Mouse (Mus musculus) heart, postnatal 0 days (tissue): ENCODE results near the gene Snx5. TPM values are rescaled to one million over a fixed set of nuclear protein-coding genes. Genes with fewer than 3 reads are reported as not detected.

Experiments used
- ATAC-seq: fragments of 200-750 bp; cut with Nextera tagmentation; 2 replicates; pipeline ENCODE4 v1.8.0; 2017; ENCODE audit warnings: low read depth, moderate number of reproducible peaks, moderate library complexity; ENCODE audit not compliant: insufficient read depth
- DNase-seq: peaks from one replicate; pipeline ENCODE4 v3.0.0-alpha.2; 2016; ENCODE audit warnings: low spot score
- H3K27ac ChIP-seq: fragments of 300-500 bp; sonication (generic); 2 replicates; pipeline ENCODE4 v1.5.1; 2014; ENCODE audit warnings: low read depth, mild to moderate bottlenecking
- H3K27me3 ChIP-seq: fragments of 300-500 bp; sonication (generic); 2 replicates; pipeline ENCODE4 v1.6.1; 2014; ENCODE audit warnings: low read length, mixed read lengths; ENCODE audit not compliant: control insufficient read depth, insufficient read depth
- H3K36me3 ChIP-seq: fragments of 300-500 bp; sonication (generic); replicated peaks from 2 replicates; pipeline ENCODE4 v1.6.1; 2014; ENCODE audit warnings: low read length, mixed read lengths; ENCODE audit not compliant: control insufficient read depth, insufficient read depth
- H3K4me1 ChIP-seq: fragments of 300-500 bp; sonication (generic); 2 replicates; pipeline ENCODE4 v1.6.1; 2014; ENCODE audit warnings: antibody characterized with exemption; ENCODE audit not compliant: control insufficient read depth, insufficient read depth
- H3K4me2 ChIP-seq: fragments of 300-500 bp; sonication (generic); 2 replicates; pipeline ENCODE4 v1.6.1; 2014; ENCODE audit warnings: low read depth, mild to moderate bottlenecking, low read length, moderate library complexity
- H3K4me3 ChIP-seq: fragments of 300-500 bp; sonication (generic); 2 replicates; pipeline ENCODE4 v1.5.1; 2014; ENCODE audit warnings: low read depth, low read length
- H3K9ac ChIP-seq: fragments of 300-500 bp; sonication (generic); replicated peaks from 2 replicates; pipeline ENCODE4 v1.6.1; 2014; ENCODE audit warnings: low read depth, low read length, mixed read lengths
- H3K9me3 ChIP-seq: fragments of 300-500 bp; sonication (generic); replicated peaks from 2 replicates; pipeline ENCODE4 v1.6.1; 2016; ENCODE audit warnings: low read length; ENCODE audit not compliant: control insufficient read depth
- CTCF ChIP-seq: IDR thresholded peaks from 2 replicates; pipeline ENCODE4 v1.5.1; 2016; ENCODE audit warnings: antibody characterized with exemption, control low read depth, low read depth
- EP300 ChIP-seq: IDR thresholded peaks from 2 replicates; pipeline ENCODE4 v1.6.1; 2016; ENCODE audit warnings: antibody characterized with exemption, low read depth
- WGBS: fragments of 180-500 bp; shearing (Covaris S2); extraction: QIAGEN DNeasy Blood & Tissue Kit; methylation state at CpG from one replicate; pipeline ENCODE4 v1.1.7; 2014; 5-methylcytosine and 5-hydroxymethylcytosine counted together
- polyA plus RNA-seq: library from polyadenylated mRNA; unstranded; fragments of >200 nt; fragmentation: Nextera tagmentation; extraction: Ambion mirVana; gene quantifications from 2 replicates; pipeline ENCODE4 v1.2.1, GENCODE M21; 2015
- total RNA-seq: library from RNA; depleted of rRNA; stranded (reverse); fragments of >200 nt; gene quantifications from 2 replicates; pipeline ENCODE4 v1.2.3, GENCODE M21; 2014; ENCODE audit warnings: low replicate concordance

The Snx5 gene
- total and polyA plus RNA-seq, 2 experiments from 2014 or later, result 55.7 to 146 TPM

GRCm38 (mm10) chr2:144301101-144301500 lies 30.4 kb upstream of the Snx5 start:
- DNase-seq (no peak), ATAC-seq (no peak)
- no peak overlapping the region for H3K4me3 ChIP-seq
- H3K9me3 ChIP-seq, result no peaks in the 10 kb centered on the region
- no peaks in the 10 kb centered on the region for H3K36me3 ChIP-seq
- TF ChIP-seq EP300, result no peak
- no peak for TF ChIP-seq CTCF
- no peak overlapping the region for H3K27ac ChIP-seq
- no peak overlapping the region for H3K9ac ChIP-seq
- H3K27me3 ChIP-seq, result no peaks in the 10 kb centered on the region
- 91% methylated on average over 11 of the region's 11 CpGs for WGBS
- H3K4me2 ChIP-seq, result no peak overlapping the region
- H3K4me1 ChIP-seq, result peaks cover 11% of the 10 kb centered on the region

GRCm38 (mm10) chr2:144299749-144300669 lies 29.3 kb upstream of the Snx5 start:
- H3K27me3 ChIP-seq, result no peaks in the 10 kb centered on the region
- 57% methylated on average over 9 of the region's 9 CpGs for WGBS
- H3K4me1 ChIP-seq, result peaks cover 11% of the 10 kb centered on the region
- H3K4me3 ChIP-seq, result no peak overlapping the region
- no peaks in the 10 kb centered on the region for H3K9me3 ChIP-seq
- H3K9ac ChIP-seq, result no peak overlapping the region
- H3K4me2 ChIP-seq, result no peak overlapping the region
- ATAC-seq (no peak), DNase-seq (no peak)
- TF ChIP-seq CTCF (no peak), EP300 (no peak)
- H3K36me3 ChIP-seq, result no peaks in the 10 kb centered on the region
- peak overlapping the region; percentile 12; the same call in 1 of the 2 replicates for H3K27ac ChIP-seq

DNA sequence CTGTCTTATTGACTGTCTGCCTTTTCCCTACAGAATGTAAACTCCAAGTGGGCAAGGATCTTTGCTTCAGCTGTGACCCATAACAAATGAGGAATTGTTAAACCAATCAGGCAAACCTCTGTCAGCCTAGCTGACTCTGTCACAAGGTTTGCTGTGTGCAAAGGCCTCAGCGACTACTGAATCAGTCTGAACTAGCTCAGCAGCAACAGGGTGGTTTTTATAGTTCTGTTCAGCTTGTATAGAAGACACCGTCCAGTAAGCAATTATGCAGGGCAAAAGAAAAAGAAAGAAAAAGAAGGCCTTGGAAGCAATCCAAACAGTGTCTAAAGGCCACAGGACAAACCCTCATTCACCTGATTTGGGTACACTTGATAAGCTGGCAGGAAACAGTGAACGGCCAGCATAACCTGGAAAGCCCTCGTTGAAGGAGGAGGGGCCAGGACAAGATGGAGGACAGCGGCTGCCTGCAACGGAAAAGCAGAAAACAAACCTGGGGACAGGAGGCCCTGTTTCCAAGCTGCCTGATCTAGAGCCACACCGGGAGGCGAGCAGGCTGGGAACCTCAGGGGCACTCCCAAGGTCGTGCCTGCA lies 24.5 kb upstream of the Snx5 start:
- ATAC-seq, result no peak
- no peak overlapping the region for H3K9ac ChIP-seq
- no peak overlapping the region for H3K4me2 ChIP-seq
- no peaks in the 10 kb centered on the region for H3K27me3 ChIP-seq
- no peak for DNase-seq
- peaks cover 6% of the 10 kb centered on the region; the same call in 1 of the 2 replicates for H3K4me1 ChIP-seq
- no peak for TF ChIP-seq CTCF
- TF ChIP-seq EP300, result no peak
- H3K9me3 ChIP-seq, result no peaks in the 10 kb centered on the region
- WGBS, result 42% methylated on average over 9 of the region's 9 CpGs
- no peaks in the 10 kb centered on the region for H3K36me3 ChIP-seq
- no peak overlapping the region for H3K27ac ChIP-seq
- no peak overlapping the region for H3K4me3 ChIP-seq

DNA sequence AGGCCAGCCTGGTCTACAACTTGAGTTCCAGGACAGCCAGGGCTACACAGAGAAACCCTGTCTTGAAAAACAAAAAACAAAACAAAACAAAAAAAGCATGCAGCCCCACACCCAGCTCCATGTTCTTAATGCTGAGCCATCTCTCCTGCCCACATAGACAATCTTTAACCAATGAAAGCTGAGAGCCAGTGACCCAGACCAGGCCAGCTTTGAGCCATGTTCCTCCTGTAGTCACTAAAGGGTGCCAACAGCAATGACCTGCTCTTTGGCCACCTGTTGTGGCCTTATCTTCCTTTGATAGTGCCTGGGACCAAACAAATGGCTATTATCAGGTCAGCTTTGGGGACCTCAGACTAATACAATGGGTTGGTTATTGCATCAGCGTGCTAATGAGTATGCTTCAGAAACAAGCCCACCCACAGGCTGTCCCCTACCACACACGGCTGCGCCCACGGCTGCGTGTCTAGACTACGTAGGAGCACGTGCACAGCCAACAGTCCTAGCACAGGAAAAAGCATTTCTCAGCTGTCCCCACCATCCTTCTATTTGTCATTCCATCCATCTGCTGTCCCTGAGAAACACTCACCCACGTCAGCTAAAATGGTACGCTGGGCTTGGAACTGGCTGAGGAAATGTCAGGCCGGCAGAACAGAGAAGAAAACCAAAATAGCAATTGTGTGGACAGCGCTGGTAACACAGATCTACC lies 21.0 kb upstream of the Snx5 start:
- TF ChIP-seq EP300, result no peak
- no peak overlapping the region for H3K4me2 ChIP-seq
- no peaks in the 10 kb centered on the region for H3K9me3 ChIP-seq
- H3K4me1 ChIP-seq, result no peaks in the 10 kb centered on the region; the same call in 1 of the 2 replicates
- ATAC-seq (no peak), DNase-seq (no peak)
- H3K9ac ChIP-seq, result no peak overlapping the region
- no peak overlapping the region for H3K27ac ChIP-seq
- no peaks in the 10 kb centered on the region for H3K27me3 ChIP-seq
- WGBS, result 56% methylated on average over 11 of the region's 11 CpGs
- no peak overlapping the region for H3K4me3 ChIP-seq
- H3K36me3 ChIP-seq, result no peaks in the 10 kb centered on the region

- WGBS, result 68% methylated on average over 7 of the region's 7 CpGs
- Histone ChIP-seq H3K27ac (no peak overlapping the region), H3K27me3 (no peaks in the 10 kb centered on the region), H3K36me3 (no peaks in the 10 kb centered on the region), H3K4me2 (no peak overlapping the region), H3K4me3 (no peak overlapping the region), H3K4me1 (no peaks in the 10 kb centered on the region; the same call in 1 of the 2 replicates), H3K9ac (no peak overlapping the region), H3K9me3 (no peaks in the 10 kb centered on the region)
- no peak for TF ChIP-seq CTCF
- no peak for TF ChIP-seq EP300
- ATAC-seq (no peak), DNase-seq (no peak)
Measured at GRCm38 (mm10) chr2:144290321-144290720, 19.6 kb upstream of the Snx5 start.
